Mouse (Mus musculus): ENCODE measurements around the gene Sulf2.

DNA sequence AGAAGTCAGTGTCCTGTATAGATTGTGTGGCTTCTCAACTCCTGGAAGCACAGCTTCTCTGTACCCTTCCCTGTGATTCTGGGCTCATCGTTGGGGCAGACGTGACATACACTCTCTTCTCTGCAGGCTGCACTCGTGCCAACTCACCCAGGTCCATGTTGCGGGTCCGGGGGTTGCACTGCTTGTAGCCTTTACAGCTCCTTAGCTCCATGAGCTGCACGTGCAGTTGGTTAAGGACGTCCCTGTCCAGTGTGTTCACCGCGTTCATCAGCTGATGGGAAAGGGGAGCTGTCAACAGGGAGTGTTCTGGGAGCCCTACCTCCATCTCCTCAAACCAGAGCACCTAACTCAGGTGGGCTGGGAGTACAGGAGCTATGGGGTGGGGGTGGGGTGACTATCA, 78.1 kb downstream of the Sulf2 start:
- no peak for TF ChIP-seq TBP (IDR thresholded peaks at IDR 0.05; ENCODE audit: low read depth, low read length)
- no peak for TF ChIP-seq CTCF (IDR thresholded peaks at IDR 0.05 in 2 of 3, conservative IDR thresholded peaks at IDR 0.05 in 1 of 3; ENCODE audit: control insufficient read depth in 1 of 3, insufficient read depth in 1 of 3, low read depth in 2 of 3, low read length in 3 of 3, poor library complexity in 1 of 3, severe bottlenecking in 1 of 3)
- TF ChIP-seq EP300 (IDR thresholded peaks at IDR 0.05; ENCODE audit: low read depth in 1 of 2, low read length in 2 of 2) = no peak
- no peak for TF ChIP-seq BHLHE40 (IDR thresholded peaks at IDR 0.05; ENCODE audit: borderline replicate concordance, low read depth, low read length)
- TF ChIP-seq POLR2A (IDR thresholded peaks at IDR 0.05; ENCODE audit: control insufficient read depth in 1 of 2, insufficient read depth in 1 of 2, low read depth in 1 of 2, low read length in 2 of 2, poor library complexity in 1 of 2) = no peak
- no peak for TF ChIP-seq POLR2AphosphoS5 (IDR thresholded peaks at IDR 0.05; ENCODE audit: borderline replicate concordance, low read depth, low read length)
- TF ChIP-seq NELFE (IDR thresholded peaks at IDR 0.05; ENCODE audit: low read depth, low read length) = no peak
- TF ChIP-seq MYC (IDR thresholded peaks at IDR 0.05; ENCODE audit: low read depth, low read length) = no peak
- TF ChIP-seq MEF2A (IDR thresholded peaks at IDR 0.05; ENCODE audit: extremely low read depth, insufficient replicate concordance, low read depth, low read length, poor library complexity, severe bottlenecking) = no peak
- TF ChIP-seq TCF12 (IDR thresholded peaks at IDR 0.05; ENCODE audit: low read depth, low read length) = no peak
- TF ChIP-seq MXI1 (IDR thresholded peaks at IDR 0.05; ENCODE audit: low read depth, low read length) = no peak
